Mouse (Mus musculus): ENCODE data around the gene Ripor3.

Gene Ripor3

GRCm38 (mm10) chr2:167939204-167939603, 71.2 kb downstream of the Ripor3 start:
- in situ Hi-C loops (cut with MboI, MseI), result loop anchor here (25.0 kb wide), 1 partner anchor 1952 kb away; the partner anchor contains the start of gene Ncoa3

DNA sequence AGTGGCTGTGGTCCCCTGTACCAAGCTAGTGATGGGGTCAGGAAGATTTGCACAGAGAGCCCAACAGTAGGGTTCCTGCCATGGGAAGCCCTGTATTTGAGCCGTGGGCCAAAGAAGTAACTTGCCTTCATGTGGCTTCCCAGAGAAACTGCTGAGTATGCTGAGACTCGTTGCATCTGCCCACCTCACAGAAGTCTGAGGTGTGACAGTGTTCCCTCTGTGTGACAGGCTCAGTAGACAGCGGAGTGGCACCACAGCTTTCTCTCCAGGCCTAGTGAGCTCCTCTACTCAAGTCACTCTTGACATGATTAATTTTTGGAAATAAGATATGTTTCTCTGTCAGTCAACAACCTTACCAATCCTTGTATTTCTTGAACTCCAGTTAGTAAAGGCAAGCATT, 71.6 kb downstream of the Ripor3 start:
- in situ Hi-C loops (cut with MboI, MseI), result loop anchor here (25.0 kb wide), 1 partner anchor 1951 kb away; the partner anchor contains the start of gene Ncoa3

GRCm38 (mm10) chr2:167935956-167936355, 74.5 kb downstream of the Ripor3 start:
- in situ Hi-C loops (cut with MboI, MseI), result loop anchor here (25.0 kb wide), 1 partner anchor 1949 kb away; the partner anchor contains the start of gene Ncoa3

DNA sequence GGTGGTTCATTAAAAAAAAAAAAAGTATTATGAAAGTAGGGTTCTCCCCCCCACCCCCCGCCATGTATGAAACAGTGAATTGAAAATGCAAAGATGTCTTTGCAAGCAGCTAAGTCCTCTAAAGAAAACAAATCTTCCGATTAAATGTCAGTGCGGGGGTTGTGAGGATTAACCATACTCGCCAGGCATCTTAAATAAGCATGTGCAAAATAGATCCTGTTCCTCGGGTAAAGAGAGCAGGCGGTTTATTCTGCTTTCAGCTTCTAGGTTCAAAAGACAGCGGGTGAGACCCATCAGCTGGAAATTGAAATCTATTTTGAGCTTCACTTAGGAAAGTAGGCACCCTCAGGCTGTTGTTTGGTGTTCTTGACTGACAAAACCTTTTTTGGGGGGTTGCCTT, 77.0 kb downstream of the Ripor3 start:
- in situ Hi-C loops (cut with MboI, MseI), result loop anchor here (25.0 kb wide), 1 partner anchor 1946 kb away; the partner anchor contains the start of gene Ncoa3

- in situ Hi-C loops (cut with MboI, MseI), result loop anchor here (25.0 kb wide), 1 partner anchor 1945 kb away; the partner anchor contains the start of gene Ncoa3
These were observed 77.6 kb downstream of the Ripor3 start for GRCm38 (mm10) chr2:167932727-167933231.

- in situ Hi-C loops (cut with MboI, MseI), result loop anchor here (25.0 kb wide), 1 partner anchor 1945 kb away; the partner anchor contains the start of gene Ncoa3
These were observed 78.3 kb downstream of the Ripor3 start, which contains the start of gene Ptpn1 for GRCm38 (mm10) chr2:167931985-167932726. Gene Ptpn1, plus strand, starts transcription at chr2:167932057.

- in situ Hi-C loops (cut with MboI, MseI), result loop anchor here (25.0 kb wide), 1 partner anchor 1944 kb away; the partner anchor contains the start of gene Ncoa3
These were observed 79.4 kb downstream of the Ripor3 start for GRCm38 (mm10) chr2:167930975-167931374.
